Mouse (Mus musculus): ENCODE measurements around the gene Fanci.

- peak; percentile 33 to 57; a peak in 3 of 4 replicates for TF ChIP-seq CTCF (conservative IDR thresholded peaks at IDR 0.05 in 1 of 2, IDR thresholded peaks at IDR 0.05 in 1 of 2; ENCODE audit: low read depth in 2 of 2, low read length in 2 of 2)
- TF ChIP-seq CHD1 (IDR thresholded peaks at IDR 0.05; ENCODE audit: low read depth, low read length) = no peak
- TF ChIP-seq POLR2A (IDR thresholded peaks at IDR 0.05; ENCODE audit: low read depth, low read length) = no peak
- no peak for TF ChIP-seq ETS1 (conservative IDR thresholded peaks at IDR 0.05; ENCODE audit: low read depth, low read length)
- TF ChIP-seq MAX (IDR thresholded peaks at IDR 0.05; ENCODE audit: low read length) = no peak
- no peak for TF ChIP-seq NRF1 (IDR thresholded peaks at IDR 0.05; ENCODE audit: low read depth, low read length)
These were observed 81.1 kb downstream of the Fanci start for GRCm38 (mm10) chr7:79472792-79473191.
